Mouse (Mus musculus): ENCODE data around the gene Dgke.

- TF ChIP-seq POLR2A (IDR thresholded peaks at IDR 0.05; ENCODE audit: borderline replicate concordance, extremely low read depth, low read depth, low read length) (no peak), CTCF (IDR thresholded peaks at IDR 0.05; ENCODE audit: insufficient read depth, low read length) (no peak)
Measured at GRCm38 (mm10) chr11:89078996-89079680, 12.5 kb upstream of the Dgke start.
